Mouse (Mus musculus) limb, embryonic 10.5 days (tissue): ENCODE data around the gene Arsg. TPM values are rescaled to one million over a fixed set of nuclear protein-coding genes. Genes with fewer than 3 reads are reported as not detected.

Experiments
- DNase-seq: peaks from one replicate; pipeline ENCODE4 v3.0.0-alpha.2; 2017; ENCODE audit warnings: low spot score
- H3K27ac ChIP-seq: fragments of 300-500 bp; sonication (generic); 2 replicates; pipeline ENCODE4 v1.5.1; 2016; ENCODE audit warnings: mild to moderate bottlenecking
- H3K27me3 ChIP-seq: fragments of 300-500 bp; sonication (generic); 2 replicates; pipeline ENCODE4 v1.6.1; 2016; ENCODE audit warnings: low read depth, mild to moderate bottlenecking; ENCODE audit not compliant: poor library complexity, severe bottlenecking
- H3K36me3 ChIP-seq: fragments of 300-500 bp; sonication (generic); 2 replicates; pipeline ENCODE4 v1.6.1; 2016; ENCODE audit warnings: mild to moderate bottlenecking, moderate library complexity
- H3K4me1 ChIP-seq: fragments of 300-500 bp; sonication (generic); 2 replicates; pipeline ENCODE4 v1.6.1; 2016
- H3K4me3 ChIP-seq: fragments of 300-500 bp; sonication (generic); 2 replicates; pipeline ENCODE4 v1.5.1; 2016; ENCODE audit warnings: mild to moderate bottlenecking, moderate library complexity
- H3K9me3 ChIP-seq: fragments of 300-500 bp; sonication (generic); replicated peaks from 2 replicates; pipeline ENCODE4 v1.6.1; 2016; ENCODE audit warnings: mild to moderate bottlenecking
- WGBS: fragments of 180-500 bp; shearing (Covaris S2); methylation state at CpG from one replicate; pipeline ENCODE4 v1.1.7; 2016; 5-methylcytosine and 5-hydroxymethylcytosine counted together
- polyA plus RNA-seq: library from polyadenylated mRNA; unstranded; fragments of >200 nt; fragmentation: Nextera tagmentation; extraction: Ambion mirVana; gene quantifications from 2 replicates; pipeline ENCODE4 v1.2.1, GENCODE M21; 2016

The Arsg gene
- polyA plus RNA-seq, 1 experiment from 2014 or later: 1.7 TPM

GRCm38 (mm10) chr11:109443468-109444263 is 29.5 kb upstream of the Arsg start:
- WGBS: 91% methylated on average over 8 of the region's 8 CpGs
- Histone ChIP-seq H3K27ac (no peak overlapping the region), H3K4me3 (no peak overlapping the region), H3K4me1 (peaks cover 21% of the 10 kb centered on the region), H3K9me3 (no peaks in the 10 kb centered on the region), H3K27me3 (peaks cover 4% of the 10 kb centered on the region; the same call in 1 of the 2 replicates), H3K36me3 (no peaks in the 10 kb centered on the region)
- DNase-seq: no peak

GRCm38 (mm10) chr11:109444600-109444999 is 28.6 kb upstream of the Arsg start:
- no peak overlapping the region for H3K4me3 ChIP-seq
- peaks cover 4% of the 10 kb centered on the region; the same call in 1 of the 2 replicates for H3K27me3 ChIP-seq
- 60% methylated on average over 7 of the region's 7 CpGs for WGBS
- DNase-seq: peak; percentile 57
- peaks cover 15% of the 10 kb centered on the region for H3K4me1 ChIP-seq
- H3K27ac ChIP-seq: no peak overlapping the region
- H3K9me3 ChIP-seq: no peaks in the 10 kb centered on the region
- H3K36me3 ChIP-seq: no peaks in the 10 kb centered on the region

DNA sequence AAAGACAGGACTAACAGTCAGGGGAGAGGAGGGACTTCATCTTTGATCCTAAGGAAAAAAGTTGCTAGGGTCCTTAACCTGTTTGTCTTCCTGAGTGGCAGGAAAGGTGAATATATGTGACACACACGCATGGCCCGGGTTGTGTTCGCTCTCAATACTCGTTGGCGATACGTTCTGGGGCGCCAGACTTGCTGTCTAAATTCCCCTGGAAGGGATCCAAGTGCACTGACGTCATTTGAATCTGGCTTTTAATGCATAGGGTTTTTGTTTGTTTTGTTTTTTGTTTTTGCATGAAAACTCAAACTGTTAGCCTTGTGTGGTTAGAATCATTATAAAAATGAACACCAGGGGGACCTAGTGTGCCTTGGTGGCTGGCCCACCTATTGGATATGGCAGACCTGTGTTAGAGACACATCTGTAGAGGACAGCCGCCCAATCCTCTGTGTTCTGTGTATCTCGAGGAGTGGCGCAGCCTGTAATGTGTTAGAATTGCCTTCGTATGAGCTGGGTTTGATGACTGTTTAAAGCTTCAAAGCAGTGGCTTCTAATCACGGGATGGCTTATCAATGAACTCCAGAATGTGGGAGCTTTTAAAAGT is 27.6 kb upstream of the Arsg start:
- Histone ChIP-seq H3K9me3 (no peaks in the 10 kb centered on the region), H3K27me3 (peaks cover 4% of the 10 kb centered on the region; the same call in 1 of the 2 replicates), H3K4me3 (no peak overlapping the region), H3K4me1 (0 out of 2 replicates have a peak, but pooled peaks cover 6% of the 10 kb centered on the region), H3K27ac (no peak overlapping the region), H3K36me3 (0 out of 2 replicates have a peak, but pooled peaks cover 2% of the 10 kb centered on the region)
- WGBS: 56% methylated on average over 13 of the region's 13 CpGs
- DNase-seq: no peak

DNA sequence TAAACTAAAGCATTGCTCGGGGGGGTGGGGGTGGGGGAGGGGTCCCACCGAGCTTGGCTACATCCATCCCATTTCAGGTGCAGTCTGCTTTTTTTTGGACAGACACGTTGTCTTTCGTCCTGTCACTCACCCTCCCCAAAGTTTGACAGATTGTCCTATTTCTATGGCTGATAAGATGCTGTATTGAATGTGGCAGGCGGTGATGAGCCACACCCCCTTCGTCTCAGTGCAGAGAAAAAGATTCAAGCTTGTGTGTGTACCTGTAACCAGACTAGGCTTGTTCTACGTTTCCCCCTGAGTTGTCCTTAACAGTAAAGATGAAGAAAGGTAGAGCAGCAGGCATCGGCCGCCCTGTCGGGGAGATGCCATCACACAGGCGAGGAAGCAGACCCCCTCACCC is 22.0 kb upstream of the Arsg start:
- H3K4me1 ChIP-seq: no peaks in the 10 kb centered on the region
- 92% methylated on average over 11 of the region's 11 CpGs for WGBS
- no peak overlapping the region for H3K27ac ChIP-seq
- no peak for DNase-seq
- no peaks in the 10 kb centered on the region for H3K27me3 ChIP-seq
- peaks cover 19% of the 10 kb centered on the region for H3K36me3 ChIP-seq
- H3K4me3 ChIP-seq: no peak overlapping the region
- no peaks in the 10 kb centered on the region for H3K9me3 ChIP-seq

- Histone ChIP-seq H3K27ac (no peak overlapping the region), H3K4me1 (no peaks in the 10 kb centered on the region), H3K4me3 (no peak overlapping the region), H3K9me3 (no peaks in the 10 kb centered on the region), H3K36me3 (peaks cover 23% of the 10 kb centered on the region), H3K27me3 (no peaks in the 10 kb centered on the region)
- DNase-seq: no peak
- 91% methylated on average over 5 of the region's 5 CpGs for WGBS
Observed at GRCm38 (mm10) chr11:109456261-109456660, 16.9 kb upstream of the Arsg start.

- Histone ChIP-seq H3K27ac (no peak overlapping the region), H3K36me3 (peaks cover 29% of the 10 kb centered on the region), H3K9me3 (no peaks in the 10 kb centered on the region), H3K4me3 (no peak overlapping the region), H3K4me1 (no peaks in the 10 kb centered on the region), H3K27me3 (no peaks in the 10 kb centered on the region)
- WGBS: 90% methylated on average over 11 of the region's 11 CpGs
- no peak for DNase-seq
Observed at GRCm38 (mm10) chr11:109458165-109458564, 15.0 kb upstream of the Arsg start.

GRCm38 (mm10) chr11:109460586-109460985 is 12.6 kb upstream of the Arsg start:
- no peak for DNase-seq
- H3K9me3 ChIP-seq: no peaks in the 10 kb centered on the region
- no peak overlapping the region for H3K27ac ChIP-seq
- H3K27me3 ChIP-seq: no peaks in the 10 kb centered on the region
- no peak overlapping the region for H3K4me3 ChIP-seq
- 86% methylated on average over 5 of the region's 5 CpGs for WGBS
- peaks cover 21% of the 10 kb centered on the region; the same call in 1 of the 2 replicates for H3K36me3 ChIP-seq
- H3K4me1 ChIP-seq: no peaks in the 10 kb centered on the region

- Histone ChIP-seq H3K36me3 (peaks cover 15% of the 10 kb centered on the region; the same call in 1 of the 2 replicates), H3K9me3 (no peaks in the 10 kb centered on the region), H3K4me3 (no peak overlapping the region), H3K27me3 (no peaks in the 10 kb centered on the region), H3K4me1 (no peaks in the 10 kb centered on the region), H3K27ac (no peak overlapping the region)
- DNase-seq: no peak
- 91% methylated on average over 4 of the region's 4 CpGs for WGBS
Observed at GRCm38 (mm10) chr11:109465068-109465467, 8.1 kb upstream of the Arsg start.

DNA sequence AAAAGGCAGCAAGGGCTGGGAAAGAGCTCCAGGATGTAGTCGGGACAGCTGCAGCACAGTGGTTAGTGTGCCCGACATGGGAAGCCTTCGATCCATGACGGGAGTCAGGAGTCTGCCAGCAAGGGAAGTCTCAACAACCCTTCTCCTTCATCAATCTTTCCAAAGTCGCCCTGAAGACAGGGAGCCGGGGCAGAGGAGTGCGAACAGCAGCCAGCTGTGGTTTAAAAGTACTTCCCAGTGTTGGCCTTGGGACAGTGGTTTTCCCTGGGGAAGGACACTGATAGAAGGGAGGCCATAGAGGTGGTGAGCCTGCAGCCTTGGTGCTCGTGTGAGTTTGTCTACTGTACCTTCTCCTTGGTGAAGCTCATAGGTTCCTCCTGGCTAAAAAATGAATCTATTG is 6.2 kb upstream of the Arsg start:
- Histone ChIP-seq H3K4me3 (no peak overlapping the region), H3K27ac (no peak overlapping the region), H3K4me1 (peaks cover 12% of the 10 kb centered on the region), H3K9me3 (no peaks in the 10 kb centered on the region), H3K27me3 (peaks cover 7% of the 10 kb centered on the region; the same call in 1 of the 2 replicates), H3K36me3 (peaks cover 14% of the 10 kb centered on the region; the same call in 1 of the 2 replicates)
- WGBS: 68% methylated on average over 8 of the region's 8 CpGs
- no peak for DNase-seq

DNA sequence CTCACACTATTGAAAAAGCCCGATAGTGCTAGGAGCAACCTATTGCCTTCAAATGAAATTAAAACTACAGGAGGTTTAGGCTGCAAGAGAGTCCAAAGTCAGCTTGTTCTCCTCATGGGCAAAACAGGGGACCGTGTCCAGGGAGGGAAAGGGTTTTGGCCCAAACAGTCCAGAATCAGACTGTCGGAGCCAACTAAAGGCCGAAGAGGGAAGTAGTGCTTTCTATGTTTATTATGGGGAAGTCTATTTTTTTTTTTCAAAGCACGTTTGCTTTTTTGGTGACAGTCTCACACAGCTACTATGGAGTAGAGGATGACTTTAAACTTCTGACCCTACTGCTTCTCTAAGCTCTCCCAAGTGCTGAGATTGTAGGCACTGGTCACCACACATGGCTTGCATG is 5.0 kb upstream of the Arsg start:
- WGBS: 92% methylated on average over 5 of the region's 5 CpGs
- H3K4me3 ChIP-seq: no peak overlapping the region
- peaks cover 19% of the 10 kb centered on the region for H3K4me1 ChIP-seq
- peaks cover 4% of the 10 kb centered on the region; the same call in 1 of the 2 replicates for H3K36me3 ChIP-seq
- no peak for DNase-seq
- no peak overlapping the region for H3K27ac ChIP-seq
- H3K9me3 ChIP-seq: no peaks in the 10 kb centered on the region
- H3K27me3 ChIP-seq: peaks cover 11% of the 10 kb centered on the region; the same call in 1 of the 2 replicates

DNA sequence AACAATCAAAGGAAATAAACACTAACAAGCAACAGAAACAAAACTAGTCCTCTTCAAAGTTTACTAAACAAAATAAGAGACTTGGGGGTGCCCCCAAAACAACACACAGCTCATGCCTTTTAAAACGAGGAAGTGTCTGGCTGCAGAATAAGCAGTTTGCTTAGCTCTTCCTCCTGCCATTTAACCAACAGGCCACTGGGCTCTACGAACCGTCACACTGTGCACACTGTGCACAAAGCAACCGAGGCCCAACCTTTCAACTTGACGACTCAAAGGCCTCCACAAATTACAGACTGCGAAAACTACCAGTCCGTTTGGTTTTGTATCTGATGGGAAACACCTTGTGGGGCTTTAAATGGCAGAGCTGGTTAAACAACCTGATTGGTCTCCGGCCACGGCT is 3.0 kb upstream of the Arsg start:
- Histone ChIP-seq H3K4me1 (peaks cover 31% of the 10 kb centered on the region), H3K9me3 (no peaks in the 10 kb centered on the region), H3K27me3 (peaks cover 21% of the 10 kb centered on the region), H3K4me3 (no peak overlapping the region), H3K27ac (no peak overlapping the region), H3K36me3 (no peaks in the 10 kb centered on the region)
- no peak for DNase-seq
- WGBS: 63% methylated on average over 9 of the region's 9 CpGs

GRCm38 (mm10) chr11:109470921-109471861 is 2.0 kb upstream of the Arsg start:
- Histone ChIP-seq H3K4me1 (peaks cover 31% of the 10 kb centered on the region), H3K4me3 (peak overlapping the region; percentile 79), H3K36me3 (no peaks in the 10 kb centered on the region), H3K9me3 (no peaks in the 10 kb centered on the region), H3K27ac (no peak overlapping the region), H3K27me3 (peaks cover 28% of the 10 kb centered on the region)
- no peak for DNase-seq
- WGBS: 30% methylated on average over 15 of the region's 15 CpGs
